Mouse (Mus musculus): ENCODE measurements around the gene Aox2. TPM values are rescaled to one million over a fixed set of nuclear protein-coding genes. Genes with fewer than 3 reads are reported as not detected.

Aox2 gene
- total and polyA plus RNA-seq, 3 experiments: 0.79 to 1.4 (median 1.4) TPM

DNA sequence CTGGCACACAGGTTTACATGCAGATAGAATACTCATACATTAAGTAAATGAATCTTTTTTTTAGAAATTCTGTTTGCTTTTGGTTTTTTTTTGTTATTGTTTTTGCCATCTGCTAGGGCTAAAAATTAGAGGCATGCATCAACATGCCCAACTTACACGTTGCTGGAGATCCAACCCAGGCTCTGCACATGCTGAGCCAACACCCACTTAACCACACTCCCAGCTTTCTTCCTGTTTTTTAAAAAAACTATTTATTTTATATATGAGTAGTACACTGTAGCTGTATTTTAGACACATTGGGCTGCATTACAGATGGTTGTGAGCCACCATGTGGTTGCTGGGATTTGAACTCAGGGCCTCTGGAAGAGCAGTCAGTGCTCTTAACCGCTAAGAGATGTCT lies 137.9 kb downstream of the Aox2 start:
- ATAC-seq (ENCODE audit: extremely low read depth, insufficient number of reproducible peaks, low FRiP score, poor library complexity, severe bottlenecking) (no peak), DNase-seq (ENCODE audit: low spot score) (no peak)
- no peaks in the 10 kb centered on the region for H3K27me3 ChIP-seq (ENCODE audit: insufficient read depth, low read length)
- peaks cover 41% of the 10 kb centered on the region for H3K4me1 ChIP-seq (ENCODE audit: insufficient read depth, low read depth, low read length)
- no peaks in the 10 kb centered on the region for H3K9me3 ChIP-seq (replicated peaks)
- peaks cover 92% of the 10 kb centered on the region for H3K36me3 ChIP-seq (replicated peaks)
- no peak overlapping the region for H3K4me3 ChIP-seq (ENCODE audit: low read depth, low read length)
- no peak for TF ChIP-seq CTCF (IDR thresholded peaks at IDR 0.05; ENCODE audit: low read depth, low read length)
- TF ChIP-seq GATA1 (IDR thresholded peaks at IDR 0.05; ENCODE audit: borderline replicate concordance, low read length): no peak
- no peak for TF ChIP-seq TAL1 (conservative IDR thresholded peaks at IDR 0.05; ENCODE audit: low read depth, low read length)
- TF ChIP-seq POLR2AphosphoS5 (IDR thresholded peaks at IDR 0.05; ENCODE audit: insufficient replicate concordance, low read depth, low read length): no peak
- TF ChIP-seq GATA2 (IDR thresholded peaks at IDR 0.05; ENCODE audit: borderline replicate concordance, low read depth, low read length): no peak

- Histone ChIP-seq H3K4me3 (ENCODE audit: low read depth, low read length) (no peak overlapping the region), H3K36me3 (replicated peaks) (peaks cover 68% of the 10 kb centered on the region), H3K27me3 (ENCODE audit: insufficient read depth, low read length) (no peaks in the 10 kb centered on the region), H3K4me1 (ENCODE audit: insufficient read depth, low read depth, low read length) (peaks cover 53% of the 10 kb centered on the region), H3K9me3 (replicated peaks) (no peaks in the 10 kb centered on the region)
- TF ChIP-seq CTCF (IDR thresholded peaks at IDR 0.05; ENCODE audit: low read depth, low read length) (no peak), POLR2AphosphoS5 (IDR thresholded peaks at IDR 0.05; ENCODE audit: insufficient replicate concordance, low read depth, low read length) (no peak), GATA1 (IDR thresholded peaks at IDR 0.05; ENCODE audit: borderline replicate concordance, low read length) (no peak), TAL1 (conservative IDR thresholded peaks at IDR 0.05; ENCODE audit: low read depth, low read length) (no peak), GATA2 (IDR thresholded peaks at IDR 0.05; ENCODE audit: borderline replicate concordance, low read depth, low read length) (no peak)
- DNase-seq (ENCODE audit: low spot score): no peak
- ATAC-seq (ENCODE audit: extremely low read depth, insufficient number of reproducible peaks, low FRiP score, poor library complexity, severe bottlenecking): no peak
Measured at GRCm38 (mm10) chr1:58420032-58420431, 141.9 kb downstream of the Aox2 start.

DNA sequence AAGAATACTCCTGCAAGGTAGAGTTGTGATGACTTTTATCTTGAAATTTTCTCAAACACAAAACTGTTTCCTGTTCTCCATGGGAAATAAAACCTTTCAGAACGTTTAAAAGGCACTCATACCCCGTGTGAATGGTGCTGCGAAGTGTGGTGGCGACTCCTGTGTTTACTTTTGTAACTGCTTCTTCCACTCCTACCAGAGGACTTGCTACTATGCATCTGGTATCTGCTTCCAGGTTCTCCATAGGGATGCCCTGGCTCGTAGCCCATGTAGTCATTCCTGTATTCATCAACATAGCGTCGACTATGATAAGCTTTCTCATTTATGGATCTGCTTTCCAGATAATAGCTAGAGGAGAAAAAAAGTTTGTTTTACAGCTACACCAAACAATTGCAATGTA lies 142.8 kb downstream of the Aox2 start:
- Histone ChIP-seq H3K9me3 (replicated peaks) (no peaks in the 10 kb centered on the region), H3K4me3 (ENCODE audit: low read depth, low read length) (no peak overlapping the region; the same call in 1 of the 2 replicates), H3K36me3 (replicated peaks) (peaks cover 62% of the 10 kb centered on the region), H3K27me3 (ENCODE audit: insufficient read depth, low read length) (no peaks in the 10 kb centered on the region), H3K4me1 (ENCODE audit: insufficient read depth, low read depth, low read length) (peaks cover 53% of the 10 kb centered on the region)
- ATAC-seq (ENCODE audit: extremely low read depth, insufficient number of reproducible peaks, low FRiP score, poor library complexity, severe bottlenecking): no peak
- no peak for TF ChIP-seq TAL1 (conservative IDR thresholded peaks at IDR 0.05; ENCODE audit: low read depth, low read length)
- no peak for TF ChIP-seq CTCF (IDR thresholded peaks at IDR 0.05; ENCODE audit: low read depth, low read length)
- no peak for TF ChIP-seq GATA1 (IDR thresholded peaks at IDR 0.05; ENCODE audit: borderline replicate concordance, low read length)
- no peak for DNase-seq (ENCODE audit: low spot score)

DNA sequence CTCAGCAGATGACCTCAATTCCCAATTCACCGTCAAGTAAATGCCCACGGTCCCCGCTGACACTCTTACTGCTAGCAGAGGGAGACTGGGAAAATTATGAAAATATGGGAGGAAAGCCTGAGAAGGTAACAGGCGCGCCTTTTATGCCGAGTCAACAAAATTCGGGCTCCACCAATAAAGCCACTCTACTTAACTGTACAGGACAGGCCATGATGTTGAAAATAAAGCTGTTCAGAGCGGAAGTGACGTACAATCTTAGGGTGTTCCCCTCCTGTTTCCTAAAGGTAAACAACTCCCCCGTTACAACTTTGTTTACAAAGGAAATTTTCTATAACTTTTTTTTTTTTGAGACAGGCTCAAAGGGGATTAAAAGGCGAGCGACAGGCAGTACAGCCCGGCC lies 144.8 kb downstream of the Aox2 start:
- H3K9me3 ChIP-seq (replicated peaks): no peaks in the 10 kb centered on the region
- peaks cover 50% of the 10 kb centered on the region for H3K36me3 ChIP-seq (replicated peaks)
- H3K4me3 ChIP-seq (ENCODE audit: low read depth, low read length): peak overlapping the region; percentile 89
- no peaks in the 10 kb centered on the region for H3K27me3 ChIP-seq (ENCODE audit: insufficient read depth, low read length)
- TF ChIP-seq CTCF (IDR thresholded peaks at IDR 0.05; ENCODE audit: low read depth, low read length): no peak
- DNase-seq (ENCODE audit: low spot score) (peak; percentile 84), ATAC-seq (ENCODE audit: extremely low read depth, insufficient number of reproducible peaks, low FRiP score, poor library complexity, severe bottlenecking) (peak; percentile 61)
- H3K4me1 ChIP-seq (ENCODE audit: insufficient read depth, low read depth, low read length): peaks cover 37% of the 10 kb centered on the region

DNA sequence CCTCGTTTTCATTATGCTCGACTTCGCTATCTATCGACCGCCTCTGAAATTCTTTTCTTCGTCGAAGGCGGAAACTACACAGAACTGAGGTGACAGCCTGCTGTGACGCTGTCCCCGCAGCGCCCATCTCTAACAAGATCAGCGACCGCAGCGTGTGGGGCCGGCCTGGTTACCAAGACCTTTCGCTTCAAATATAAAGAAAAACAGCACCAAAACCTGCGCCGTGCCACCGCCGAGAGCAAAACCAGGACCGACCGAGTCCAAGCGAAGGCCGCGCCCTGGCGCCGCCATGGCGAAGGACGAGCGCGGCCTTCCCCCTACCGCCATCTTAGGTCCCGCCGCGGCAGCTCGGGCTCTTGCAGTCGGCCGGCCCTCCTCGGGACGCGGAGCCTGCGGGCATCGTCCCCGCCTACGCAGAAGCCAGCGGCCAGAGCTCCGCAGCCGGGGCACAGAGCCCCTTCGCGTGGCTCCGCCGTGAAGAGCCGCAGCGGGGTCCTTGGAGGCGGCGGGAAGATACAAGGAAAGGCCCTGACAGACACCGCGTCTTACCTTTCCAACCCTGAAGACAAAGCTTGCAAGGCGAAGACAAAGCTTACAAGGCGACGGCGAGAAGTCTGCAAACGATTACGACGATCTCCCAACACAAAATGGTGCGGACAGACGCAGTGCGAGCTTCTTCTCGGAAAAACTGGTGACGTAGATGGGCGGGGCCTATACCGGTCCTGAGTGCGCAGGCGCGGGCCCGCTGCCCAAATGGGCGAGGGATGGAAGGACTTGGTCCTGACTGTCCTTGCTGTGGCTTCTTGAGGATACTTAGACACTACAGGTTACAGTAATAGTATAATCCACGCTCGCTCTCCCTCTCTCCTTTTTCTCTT lies 145.5 kb downstream of the Aox2 start, which contains the start of gene Clk1:
Clk1 (minus strand) TSS at position 696 of the 878 bp plus-strand sequence.
- ATAC-seq (ENCODE audit: extremely low read depth, insufficient number of reproducible peaks, low FRiP score, poor library complexity, severe bottlenecking) (peak; percentile 71), DNase-seq (ENCODE audit: low spot score) (peak; percentile 95)
- TF ChIP-seq POLR2AphosphoS5 (IDR thresholded peaks at IDR 0.05; ENCODE audit: insufficient replicate concordance, low read depth, low read length) (peak; percentile 95), TAL1 (conservative IDR thresholded peaks at IDR 0.05; ENCODE audit: low read depth, low read length) (no peak)
- no peaks in the 10 kb centered on the region for H3K27me3 ChIP-seq (ENCODE audit: insufficient read depth, low read length)
- H3K36me3 ChIP-seq (replicated peaks): peaks cover 47% of the 10 kb centered on the region
- H3K9me3 ChIP-seq (replicated peaks): no peaks in the 10 kb centered on the region
- H3K4me3 ChIP-seq (ENCODE audit: low read depth, low read length): peak within 1 kb of the TSS; percentile 89
- peaks cover 31% of the 10 kb centered on the region for H3K4me1 ChIP-seq (ENCODE audit: insufficient read depth, low read depth, low read length)

DNA sequence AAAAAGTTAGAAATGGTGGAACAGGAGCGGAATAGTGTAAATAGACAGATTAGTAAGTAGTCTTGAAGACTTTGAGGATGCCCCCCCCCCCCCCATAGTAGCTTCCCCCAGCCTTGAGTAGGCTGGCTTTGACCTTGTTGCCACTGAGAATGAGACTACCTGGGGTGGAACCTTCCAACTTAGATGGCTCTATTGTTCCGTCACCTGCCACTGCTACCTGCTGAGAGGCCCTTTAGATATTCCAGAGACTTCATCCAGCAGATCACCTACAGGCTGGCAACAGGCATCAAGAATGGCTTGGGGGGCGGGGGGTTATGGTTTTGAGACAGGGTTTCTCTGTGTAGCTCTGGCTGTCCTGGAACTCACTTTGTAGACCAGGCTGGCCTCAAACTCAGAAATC lies 146.4 kb downstream of the Aox2 start:
- no peak for ATAC-seq (ENCODE audit: extremely low read depth, insufficient number of reproducible peaks, low FRiP score, poor library complexity, severe bottlenecking)
- DNase-seq (ENCODE audit: low spot score): no peak
- Histone ChIP-seq H3K4me3 (ENCODE audit: low read depth, low read length) (no peak overlapping the region), H3K36me3 (replicated peaks) (peaks cover 47% of the 10 kb centered on the region), H3K9me3 (replicated peaks) (no peaks in the 10 kb centered on the region), H3K27me3 (ENCODE audit: insufficient read depth, low read length) (no peaks in the 10 kb centered on the region), H3K4me1 (ENCODE audit: insufficient read depth, low read depth, low read length) (peaks cover 25% of the 10 kb centered on the region)
- no peak for TF ChIP-seq CTCF (IDR thresholded peaks at IDR 0.05; ENCODE audit: low read depth, low read length)
- TF ChIP-seq GATA2 (IDR thresholded peaks at IDR 0.05; ENCODE audit: borderline replicate concordance, low read depth, low read length): no peak
- no peak for TF ChIP-seq TAL1 (conservative IDR thresholded peaks at IDR 0.05; ENCODE audit: low read depth, low read length)
- TF ChIP-seq POLR2AphosphoS5 (IDR thresholded peaks at IDR 0.05; ENCODE audit: insufficient replicate concordance, low read depth, low read length): no peak
- TF ChIP-seq GATA1 (IDR thresholded peaks at IDR 0.05; ENCODE audit: borderline replicate concordance, low read length): no peak

Other genes starting within 250 kb of the Aox2 start
- gene Aox1, start 248.4 kb upstream of the Aox2 start, total RNA-seq (2014; fragmentation: Nextera tagmentation): not detected in 2 replicates
- 0.06 and 0.16 TPM in 2 replicates for gene Aox1, start 248.4 kb upstream of the Aox2 start, total RNA-seq (2017)
- gene Aox1, start 248.4 kb upstream of the Aox2 start, polyA plus RNA-seq (2012): not detected in 2 replicates
- not detected in 2 replicates for gene Aox3, start 165.2 kb upstream of the Aox2 start, total RNA-seq (2014; fragmentation: Nextera tagmentation)
- gene Aox3, start 165.2 kb upstream of the Aox2 start, total RNA-seq (2017): 0.33 TPM in 1 of 2 replicates, not detected in the other
- gene Aox3, start 165.2 kb upstream of the Aox2 start, polyA plus RNA-seq (2012): not detected in 2 replicates
- 6.1 and 7.0 TPM in 2 replicates for gene Aox4, start 67.9 kb upstream of the Aox2 start, total RNA-seq (2014; fragmentation: Nextera tagmentation)
- 0.64 and 0.82 TPM in 2 replicates for gene Aox4, start 67.9 kb upstream of the Aox2 start, total RNA-seq (2017)
- gene Aox4, start 67.9 kb upstream of the Aox2 start, polyA plus RNA-seq (2012): 0.02 and 0.07 TPM in 2 replicates
- 507 and 588 TPM in 2 replicates for gene Bzw1, start 114.6 kb downstream of the Aox2 start, total RNA-seq (2014; fragmentation: Nextera tagmentation)
- 631 and 664 TPM in 2 replicates for gene Bzw1, start 114.6 kb downstream of the Aox2 start, total RNA-seq (2017)
- 14.5 and 23.4 TPM in 2 replicates for gene Bzw1, start 114.6 kb downstream of the Aox2 start, polyA plus RNA-seq (2012)
- gene Clk1, start 145.7 kb downstream of the Aox2 start, total RNA-seq (2014; fragmentation: Nextera tagmentation): 499 and 554 TPM in 2 replicates
- gene Clk1, start 145.7 kb downstream of the Aox2 start, total RNA-seq (2017): 545 and 548 TPM in 2 replicates
- 5.8 and 9.2 TPM in 2 replicates for gene Clk1, start 145.7 kb downstream of the Aox2 start, polyA plus RNA-seq (2012)
- 31.3 and 48.7 TPM in 2 replicates for gene Nif3l1, start 166.8 kb downstream of the Aox2 start, total RNA-seq (2014; fragmentation: Nextera tagmentation)
- 37.3 and 69.5 TPM in 2 replicates for gene Nif3l1, start 166.8 kb downstream of the Aox2 start, total RNA-seq (2017)
- gene Nif3l1, start 166.8 kb downstream of the Aox2 start, polyA plus RNA-seq (2012): 4.4 and 10.1 TPM in 2 replicates
- 55.2 and 87.6 TPM in 2 replicates for gene Ppil3, start 167.2 kb downstream of the Aox2 start, total RNA-seq (2014; fragmentation: Nextera tagmentation)
- 106 TPM in 2 replicates for gene Ppil3, start 167.2 kb downstream of the Aox2 start, total RNA-seq (2017)
- gene Ppil3, start 167.2 kb downstream of the Aox2 start, polyA plus RNA-seq (2012): 8.8 and 8.9 TPM in 2 replicates
- gene Orc2, start 226.8 kb downstream of the Aox2 start, total RNA-seq (2014; fragmentation: Nextera tagmentation): 99.0 and 116 TPM in 2 replicates
- gene Orc2, start 226.8 kb downstream of the Aox2 start, total RNA-seq (2017): 104 and 146 TPM in 2 replicates
- 29.2 and 30.0 TPM in 2 replicates for gene Orc2, start 226.8 kb downstream of the Aox2 start, polyA plus RNA-seq (2012)

All from G1E (cell line).